Mouse (Mus musculus) cortical plate, adult 2 months (tissue): ENCODE results near the gene Antxr1. TPM values are rescaled to one million over a fixed set of nuclear protein-coding genes. Genes with fewer than 3 reads are reported as not detected.

ENCODE experiments used
- H3K27ac ChIP-seq: fragments of 200-500 bp; 2 replicates; pipeline ENCODE4 v1.5.1; 2012; ENCODE audit warnings: low read length, control low read depth, inconsistent platforms; ENCODE audit not compliant: insufficient read depth
- H3K4me1 ChIP-seq: fragments of 200-500 bp; 2 replicates; pipeline ENCODE4 v1.6.1; 2011; ENCODE audit warnings: low read length; ENCODE audit not compliant: control insufficient read depth, insufficient read depth
- H3K4me3 ChIP-seq: fragments of 200-500 bp; 2 replicates; pipeline ENCODE4 v1.5.1; 2011; ENCODE audit warnings: mild to moderate bottlenecking, low read length, control low read depth; ENCODE audit not compliant: insufficient read depth
- CTCF ChIP-seq: fragments of 200-500 bp; IDR thresholded peaks from 2 replicates; pipeline ENCODE4 v1.5.1; 2011; ENCODE audit warnings: mild to moderate bottlenecking, control low read depth, low read length; ENCODE audit not compliant: insufficient read depth; ENCODE audit errors: extremely low read depth
- POLR2A ChIP-seq: fragments of 200-500 bp; IDR thresholded peaks from 2 replicates; pipeline ENCODE4 v1.6.1; 2011; ENCODE audit warnings: mild to moderate bottlenecking, low read length, control low read depth; ENCODE audit not compliant: insufficient read depth; ENCODE audit errors: extremely low read depth
- polyA plus RNA-seq: library from polyadenylated mRNA; depleted of rRNA; stranded (reverse); fragments of >200 nt; gene quantifications from 2 replicates; pipeline ENCODE4 v1.2.3, GENCODE M21; 2012

Gene Antxr1
- polyA plus RNA-seq, 1 experiment, result 10.9 TPM

- TF ChIP-seq CTCF (no peak), POLR2A (no peak)
- Histone ChIP-seq H3K27ac (no peak overlapping the region), H3K4me3 (no peak overlapping the region), H3K4me1 (peaks cover 5% of the 10 kb centered on the region)
These were observed 40.7 kb downstream of the Antxr1 start for GRCm38 (mm10) chr6:87294904-87295303.

- Histone ChIP-seq H3K27ac (peak overlapping the region; percentile 51; the same call in 1 of the 2 replicates), H3K4me1 (peaks cover 5% of the 10 kb centered on the region)
- TF ChIP-seq CTCF (no peak), POLR2A (no peak)
These were observed 42.4 kb downstream of the Antxr1 start for GRCm38 (mm10) chr6:87292911-87293851.

GRCm38 (mm10) chr6:87287251-87287650 lies 48.4 kb downstream of the Antxr1 start:
- no peaks in the 10 kb centered on the region; the same call in 1 of the 2 replicates for H3K4me1 ChIP-seq
- no peak overlapping the region for H3K4me3 ChIP-seq
- TF ChIP-seq POLR2A (no peak), CTCF (no peak)
- no peak overlapping the region for H3K27ac ChIP-seq

More at GRCm38 (mm10) chr6:87292911-87293851, 42.4 kb downstream of the Antxr1 start:
- H3K4me3 ChIP-seq, result no peak overlapping the region

GRCm38 (mm10) chr6:87285365-87285749 lies 50.3 kb downstream of the Antxr1 start:
- Histone ChIP-seq H3K4me3 (no peak overlapping the region), H3K27ac (no peak overlapping the region), H3K4me1 (no peaks in the 10 kb centered on the region)
- no peak for TF ChIP-seq CTCF
- no peak for TF ChIP-seq POLR2A

- H3K4me1 ChIP-seq, result no peaks in the 10 kb centered on the region
- no peak overlapping the region for H3K4me3 ChIP-seq
- H3K27ac ChIP-seq, result no peak overlapping the region
- no peak for TF ChIP-seq CTCF
- no peak for TF ChIP-seq POLR2A
These were observed 50.8 kb downstream of the Antxr1 start for GRCm38 (mm10) chr6:87284716-87285364.

- no peak overlapping the region for H3K27ac ChIP-seq
- peaks cover 2% of the 10 kb centered on the region for H3K4me1 ChIP-seq
- H3K4me3 ChIP-seq, result no peak overlapping the region
- TF ChIP-seq CTCF (no peak), POLR2A (no peak)
These were observed 53.3 kb downstream of the Antxr1 start for GRCm38 (mm10) chr6:87282346-87282781.

GRCm38 (mm10) chr6:87281771-87282170 lies 53.9 kb downstream of the Antxr1 start:
- no peak overlapping the region for H3K27ac ChIP-seq
- H3K4me1 ChIP-seq, result peaks cover 7% of the 10 kb centered on the region
- H3K4me3 ChIP-seq, result no peak overlapping the region
- TF ChIP-seq CTCF (peak; percentile 29; the same call in 1 of the 2 replicates), POLR2A (no peak)

GRCm38 (mm10) chr6:87278151-87278550 lies 57.5 kb downstream of the Antxr1 start:
- H3K27ac ChIP-seq, result no peak overlapping the region
- H3K4me1 ChIP-seq, result peaks cover 8% of the 10 kb centered on the region
- H3K4me3 ChIP-seq, result no peak overlapping the region
- TF ChIP-seq POLR2A, result no peak

- Histone ChIP-seq H3K27ac (no peak overlapping the region), H3K4me3 (no peak overlapping the region), H3K4me1 (peaks cover 8% of the 10 kb centered on the region)
- TF ChIP-seq CTCF (no peak), POLR2A (no peak)
These were observed 58.1 kb downstream of the Antxr1 start for GRCm38 (mm10) chr6:87277527-87277926.
